ENCODE assay signal across 10 mouse cellular contexts in the genomic region with DNA sequence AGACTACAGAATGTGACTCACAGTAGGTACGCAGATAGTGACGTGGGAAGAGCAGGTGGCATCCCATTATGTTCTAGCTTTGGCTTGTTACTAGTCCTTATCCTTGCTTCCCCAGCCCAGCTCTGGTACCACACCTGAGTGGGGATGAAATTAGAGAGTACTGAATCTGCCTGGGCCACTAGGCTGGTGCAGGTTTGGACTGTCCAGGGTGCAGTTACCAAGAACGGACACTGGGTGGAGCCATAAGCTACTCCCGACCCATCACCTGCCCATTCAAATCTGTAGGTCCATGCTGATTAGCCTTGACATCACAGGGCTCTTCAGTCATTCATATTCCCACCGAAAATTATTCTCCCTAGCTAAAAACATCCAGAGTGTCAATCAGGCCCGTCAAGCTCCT. TPM values are rescaled to one million over a fixed set of nuclear protein-coding genes. Genes with fewer than 3 reads are reported as not detected.
A peak's percentile ranks its signal among the peaks of the same experiment; 100 is the strongest.
DNase-seq lines count a peak whose midpoint lies in the region; ATAC-seq and TF ChIP-seq lines count a peak whose summit lies in the region.
"Had no signal": no experiment of that assay in that cellular context is flagged by ENCODE, and none has a peak within 500 bp of the region (broad histone marks: within the 10 kb centered on the region; RNA-seq: fewer than 3 reads in every experiment).

No protein-coding gene starts in this region.

- H3K79me3 ChIP-seq in C2C12 (ENCODE audit: low read depth) = no peaks in the 10 kb centered on the region

- TF ChIP-seq POLR2A in MEL (IDR thresholded peaks at IDR 0.05; ENCODE audit: control insufficient read depth in 1 of 2, insufficient read depth in 1 of 2, low read depth in 1 of 2, low read length in 2 of 2, poor library complexity in 1 of 2) = no peak

- H3K27ac ChIP-seq in hindbrain, postnatal 0 days = no peak overlapping the region
- no peak overlapping the region for H3K27ac ChIP-seq in hindbrain, embryonic 12.5 days
- H3K27ac ChIP-seq in MEL (ENCODE audit: control insufficient read depth, low read depth, low read length) = no peak overlapping the region
- no peak overlapping the region for H3K27ac ChIP-seq in embryonic facial prominence, embryonic 11.5 days (replicated peaks; ENCODE audit: low read depth, low read length)

- no peaks in the 10 kb centered on the region for H3K36me3 ChIP-seq in hindbrain, postnatal 0 days (ENCODE audit: insufficient read depth, low read length)
- no peaks in the 10 kb centered on the region for H3K36me3 ChIP-seq in hindbrain, embryonic 12.5 days
- H3K36me3 ChIP-seq in C2C12 (ENCODE audit: control insufficient read depth, insufficient read depth) (no peaks in the 10 kb centered on the region), MEL (ENCODE audit: control insufficient read depth in 1 of 2, insufficient read depth in 2 of 2, low read length in 2 of 2) (peaks cover 0 to 5% of the 10 kb centered on the region in 2 experiments; a peak in 2 of 4 replicates)
- no peaks in the 10 kb centered on the region for H3K36me3 ChIP-seq in embryonic facial prominence, embryonic 11.5 days (replicated peaks; ENCODE audit: control insufficient read depth, insufficient read depth, low read depth, low read length)

- H3K4me3 ChIP-seq in hindbrain, postnatal 0 days (ENCODE audit: low read length) = no peak overlapping the region
- H3K4me3 ChIP-seq in hindbrain, embryonic 12.5 days = no peak overlapping the region
- H3K4me3 ChIP-seq in C2C12 (ENCODE audit: insufficient read depth, poor library complexity, severe bottlenecking) (no peak overlapping the region), MEL (ENCODE audit: control insufficient read depth in 1 of 2, insufficient read depth in 1 of 2, low read depth in 2 of 2, low read length in 2 of 2) (no peak overlapping the region)
- no peak overlapping the region for H3K4me3 ChIP-seq in embryonic facial prominence, embryonic 11.5 days (ENCODE audit: low read depth, low read length)
- H3K4me3 ChIP-seq: erythroblast, embryonic 14.5 days had no signal

- 32% methylated on average over 6 of the region's 6 CpGs for WGBS in hindbrain, postnatal 0 days
- 31% methylated on average over 6 of the region's 6 CpGs for WGBS in hindbrain, embryonic 12.5 days
- 30% methylated on average over 6 of the region's 6 CpGs for WGBS in embryonic facial prominence, embryonic 11.5 days

- H3K4me1 ChIP-seq in hindbrain, postnatal 0 days (ENCODE audit: insufficient read depth, low read length) = 0 out of 2 replicates have a peak, but pooled peaks cover 5% of the 10 kb centered on the region
- H3K4me1 ChIP-seq in hindbrain, embryonic 12.5 days = peaks cover 11% of the 10 kb centered on the region
- peaks cover 2 to 14% of the 10 kb centered on the region in 2 experiments; a peak in 2 of 4 replicates for H3K4me1 ChIP-seq in MEL (ENCODE audit: control insufficient read depth in 1 of 2, insufficient read depth in 2 of 2, low read length in 2 of 2)
- H3K4me1 ChIP-seq in embryonic facial prominence, embryonic 11.5 days (ENCODE audit: control insufficient read depth, insufficient read depth, low read length) = no peaks in the 10 kb centered on the region

- H3K9ac ChIP-seq in hindbrain, postnatal 0 days (replicated peaks; ENCODE audit: low read length) = no peak overlapping the region
- no peak overlapping the region for H3K9ac ChIP-seq in hindbrain, embryonic 12.5 days
- no peak overlapping the region for H3K9ac ChIP-seq in MEL (ENCODE audit: control insufficient read depth, low read depth, low read length, poor library complexity, severe bottlenecking)
- no peak overlapping the region for H3K9ac ChIP-seq in embryonic facial prominence, embryonic 11.5 days (replicated peaks; ENCODE audit: low read length)

- H3ac ChIP-seq in C2C12 (ENCODE audit: control insufficient read depth, insufficient read length, low read depth) = no peak overlapping the region

- DNase-seq in hindbrain, postnatal 0 days (ENCODE audit: low spot score) = peak; percentile 63
- peak; percentile 67 for DNase-seq in MEL (ENCODE audit: low read depth, low spot score)
- DNase-seq in embryonic facial prominence, embryonic 11.5 days (ENCODE audit: low spot score) = peak; percentile 55
- peak; percentile 64 for DNase-seq in lung, postnatal 14 days
- DNase-seq in yolk sac, embryonic 10.5 days (ENCODE audit: low spot score) = no peak
- no peak for DNase-seq in testis, postnatal 14 days (ENCODE audit: low spot score)

- H3K27me3 ChIP-seq in hindbrain, postnatal 0 days (ENCODE audit: insufficient read depth, low read length) = 0 out of 2 replicates have a peak, but pooled peaks cover 3% of the 10 kb centered on the region
- peaks cover 62% of the 10 kb centered on the region for H3K27me3 ChIP-seq in hindbrain, embryonic 12.5 days
- H3K27me3 ChIP-seq in C2C12 (ENCODE audit: control insufficient read depth, insufficient read depth, insufficient read length) = peaks cover 26% of the 10 kb centered on the region
- H3K27me3 ChIP-seq in MEL (ENCODE audit: control insufficient read depth in 1 of 2, insufficient read depth in 2 of 2, low read length in 2 of 2) = no peaks in the 10 kb centered on the region
- peaks cover 6% of the 10 kb centered on the region for H3K27me3 ChIP-seq in embryonic facial prominence, embryonic 11.5 days (ENCODE audit: control insufficient read depth, insufficient read depth, low read length)

- peak; percentile 83 for TF ChIP-seq CTCF in hindbrain, postnatal 0 days (IDR thresholded peaks at IDR 0.05; ENCODE audit: low read depth)
- TF ChIP-seq CTCF in C2C12 (IDR thresholded peaks at IDR 0.05; ENCODE audit: control insufficient read depth, insufficient read depth, insufficient read length) (peak; percentile 52), MEL (IDR thresholded peaks at IDR 0.05 in 2 of 3, conservative IDR thresholded peaks at IDR 0.05 in 1 of 3; ENCODE audit: control insufficient read depth in 1 of 3, insufficient read depth in 1 of 3, low read depth in 2 of 3, low read length in 3 of 3, poor library complexity in 1 of 3, severe bottlenecking in 1 of 3) (peak; percentile 75 to 97 (median 85))

- peak; percentile 62 for TF ChIP-seq RAD21 in MEL (IDR thresholded peaks at IDR 0.05; ENCODE audit: low read depth, low read length)

- ATAC-seq in hindbrain, postnatal 0 days = no peak
- ATAC-seq in hindbrain, embryonic 12.5 days (ENCODE audit: low FRiP score) = no peak
- no peak for ATAC-seq in embryonic facial prominence, embryonic 11.5 days (replicated peaks; ENCODE audit: insufficient number of reproducible peaks, low FRiP score, low TSS enrichment, low read depth)

- no peak for TF ChIP-seq EP300 in MEL (IDR thresholded peaks at IDR 0.05; ENCODE audit: low read depth in 1 of 2, low read length in 2 of 2)

- H3K9me3 ChIP-seq in hindbrain, postnatal 0 days (ENCODE audit: low read length) = no peaks in the 10 kb centered on the region
- no peaks in the 10 kb centered on the region for H3K9me3 ChIP-seq in hindbrain, embryonic 12.5 days (replicated peaks)
- H3K9me3 ChIP-seq in MEL (replicated peaks; ENCODE audit: insufficient read depth, low read length) = no peaks in the 10 kb centered on the region
- no peaks in the 10 kb centered on the region for H3K9me3 ChIP-seq in embryonic facial prominence, embryonic 11.5 days (replicated peaks; ENCODE audit: control insufficient read depth, low read length)

- H3K79me2 ChIP-seq in C2C12 (ENCODE audit: control insufficient read depth, insufficient read depth) (no peaks in the 10 kb centered on the region), MEL (ENCODE audit: control insufficient read depth, insufficient read depth, low read length, poor library complexity) (no peaks in the 10 kb centered on the region)

- no peak overlapping the region for H3K4me2 ChIP-seq in hindbrain, postnatal 0 days (ENCODE audit: low read depth, low read length)
- H3K4me2 ChIP-seq in hindbrain, embryonic 12.5 days (replicated peaks) = no peak overlapping the region
- no peak overlapping the region for H3K4me2 ChIP-seq in embryonic facial prominence, embryonic 11.5 days (ENCODE audit: low read depth, low read length)

RNA-seq across cellular contexts. Expression of gene Espn, which starts 11.7 kb away (rescaled TPM):
- 0.47 and 1.4 TPM in 2 replicates for total RNA-seq in hindbrain, postnatal 0 days (2014; rRNA removed)
- polyA plus RNA-seq in hindbrain, postnatal 0 days (2015; fragmentation: Nextera tagmentation; extraction: Ambion mirVana) = 0.71 and 0.79 TPM in 2 replicates
- 0.82 and 2.3 TPM in 2 replicates for polyA plus RNA-seq in hindbrain, embryonic 12.5 days (2016; fragmentation: Nextera tagmentation; extraction: Ambion mirVana)
- polyA plus RNA-seq in C2C12 (2012; fragmentation: generic; extraction: Trizol) = 0.97 TPM
- 4.5 and 5.0 TPM in 2 replicates for total RNA-seq in MEL (2012; rRNA removed)
- 10 to 100 TPM in 1 of 2 experiments, not detected in 1; 19.6 TPM for polyA plus RNA-seq in MEL (2012; ENCODE audit: insufficient read depth in 1 of 2, insufficient read length in 2 of 2, low read depth in 1 of 2, low replicate concordance in 2 of 2, missing spikeins in 1 of 2)
- polyA plus RNA-seq in embryonic facial prominence, embryonic 11.5 days (2014; fragmentation: Nextera tagmentation; extraction: Ambion mirVana) = 6.2 and 7.3 TPM in 2 replicates

RNA-seq across cellular contexts. Expression of gene Hes2, which starts 18.2 kb away (rescaled TPM):
- not detected in 2 replicates for total RNA-seq in hindbrain, postnatal 0 days (2014; rRNA removed)
- not detected in 2 replicates for polyA plus RNA-seq in hindbrain, postnatal 0 days (2015; fragmentation: Nextera tagmentation; extraction: Ambion mirVana)
- 2.4 and 2.9 TPM in 2 replicates for polyA plus RNA-seq in hindbrain, embryonic 12.5 days (2016; fragmentation: Nextera tagmentation; extraction: Ambion mirVana)
- polyA plus RNA-seq in C2C12 (2012; fragmentation: generic; extraction: Trizol) = not detected
- 0.20 TPM in 1 of 2 replicates, not detected in the other for total RNA-seq in MEL (2012; rRNA removed)
- under 1 TPM in 1 of 2 experiments, not detected in 1; 0.28 TPM for polyA plus RNA-seq in MEL (2012; ENCODE audit: insufficient read depth in 1 of 2, insufficient read length in 2 of 2, low read depth in 1 of 2, low replicate concordance in 2 of 2, missing spikeins in 1 of 2)
- 0.22 and 0.24 TPM in 2 replicates for polyA plus RNA-seq in embryonic facial prominence, embryonic 11.5 days (2014; fragmentation: Nextera tagmentation; extraction: Ambion mirVana)
- polyA plus RNA-seq: erythroblast, embryonic 14.5 days; liver, embryonic 16.5 days had no signal

RNA-seq across cellular contexts. Expression of gene Tnfrsf25, which starts 24.7 kb away (rescaled TPM):
- total RNA-seq in hindbrain, postnatal 0 days (2014; rRNA removed) = 0.22 and 1.6 TPM in 2 replicates
- 0.48 and 0.62 TPM in 2 replicates for polyA plus RNA-seq in hindbrain, postnatal 0 days (2015; fragmentation: Nextera tagmentation; extraction: Ambion mirVana)
- 0.59 and 0.74 TPM in 2 replicates for polyA plus RNA-seq in hindbrain, embryonic 12.5 days (2016; fragmentation: Nextera tagmentation; extraction: Ambion mirVana)
- polyA plus RNA-seq in C2C12 (2012; fragmentation: generic; extraction: Trizol) = 0.95 TPM
- 0.49 and 1.1 TPM in 2 replicates for total RNA-seq in MEL (2012; rRNA removed)
- under 1 TPM in 1 of 2 experiments, not detected in 1; 0.97 TPM for polyA plus RNA-seq in MEL (2012; ENCODE audit: insufficient read depth in 1 of 2, insufficient read length in 2 of 2, low read depth in 1 of 2, low replicate concordance in 2 of 2, missing spikeins in 1 of 2)
- 0.21 and 0.75 TPM in 2 replicates for polyA plus RNA-seq in embryonic facial prominence, embryonic 11.5 days (2014; fragmentation: Nextera tagmentation; extraction: Ambion mirVana)

RNA-seq across cellular contexts. Expression of gene Acot7, which starts 37.5 kb away (rescaled TPM):
- total RNA-seq in hindbrain, postnatal 0 days (2014; rRNA removed) = 249 and 259 TPM in 2 replicates
- 455 and 488 TPM in 2 replicates for polyA plus RNA-seq in hindbrain, postnatal 0 days (2015; fragmentation: Nextera tagmentation; extraction: Ambion mirVana)
- polyA plus RNA-seq in hindbrain, embryonic 12.5 days (2016; fragmentation: Nextera tagmentation; extraction: Ambion mirVana) = 128 and 132 TPM in 2 replicates
- polyA plus RNA-seq in C2C12 (2012; fragmentation: generic; extraction: Trizol) = 344 TPM
- 81.8 and 92.7 TPM in 2 replicates for total RNA-seq in MEL (2012; rRNA removed)
- polyA plus RNA-seq in MEL (2012; ENCODE audit: insufficient read depth in 1 of 2, insufficient read length in 2 of 2, low read depth in 1 of 2, low replicate concordance in 2 of 2, missing spikeins in 1 of 2) = 100 to 1,000 TPM in 1 of 2 experiments, not detected in 1; 127 TPM
- 47.5 and 54.9 TPM in 2 replicates for polyA plus RNA-seq in embryonic facial prominence, embryonic 11.5 days (2014; fragmentation: Nextera tagmentation; extraction: Ambion mirVana)

Comparison
In these comparisons a context has a peak if more than half of its experiments do, and no peak if none do; other contexts are left out.
1. DNase-seq: peak in hindbrain, postnatal 0 days (single experiment), MEL (single experiment), embryonic facial prominence, embryonic 11.5 days (single experiment) and lung, postnatal 14 days (single experiment); none in yolk sac, embryonic 10.5 days (single experiment) and testis, postnatal 14 days (single experiment).
2. Peak in every context shown above with its lines, with median percentiles within 50 percentile points of each other: CTCF ChIP-seq.